ENCODE assay signal across 21 mouse cellular contexts in genomic region chr7:58224727-58225126, GRCm38 (mm10).
"Had no signal": no experiment of that assay in that cellular context is flagged by ENCODE, and none has a peak within 500 bp of the region (broad histone marks: within the 10 kb centered on the region; RNA-seq: fewer than 3 reads in every experiment).

No protein-coding gene starts in this region.

- H3K27me3 ChIP-seq: liver, embryonic 15.5 days; lung, embryonic 15.5 days; megakaryocyte, embryonic 14.5 days; midbrain, embryonic 13.5 days; midbrain, embryonic 15.5 days; neural tube, embryonic 12.5 days; stomach, embryonic 15.5 days had no signal

- H3K9me3 ChIP-seq: liver, embryonic 15.5 days; lung, embryonic 15.5 days; midbrain, embryonic 13.5 days; midbrain, embryonic 15.5 days; neural tube, embryonic 12.5 days; stomach, embryonic 15.5 days had no signal

- DNase-seq: liver, postnatal 0 days; lung, adult 2 months; lung, postnatal 14 days; lung, postnatal 36 days; retina, postnatal 1 day; right cerebral cortex, adult 18-20 months; right cerebral cortex, postnatal 25 days; right cerebral cortex, postnatal 4 days; spleen, adult 18-20 months; thymus, adult 2 months; thymus, postnatal 25 days; thymus, postnatal 4 days had no signal

- H3K4me3 ChIP-seq: liver, embryonic 15.5 days; lung, embryonic 15.5 days; megakaryocyte, embryonic 14.5 days; midbrain, embryonic 13.5 days; midbrain, embryonic 15.5 days; neural tube, embryonic 12.5 days; stomach, embryonic 15.5 days had no signal

- H3K4me1 ChIP-seq: liver, embryonic 15.5 days; lung, embryonic 15.5 days; megakaryocyte, embryonic 14.5 days; midbrain, embryonic 13.5 days; midbrain, embryonic 15.5 days; neural tube, embryonic 12.5 days; stomach, embryonic 15.5 days had no signal

- H3K27ac ChIP-seq: liver, embryonic 15.5 days; lung, embryonic 15.5 days; macrophage; midbrain, embryonic 13.5 days; midbrain, embryonic 15.5 days; neural tube, embryonic 12.5 days; stomach, embryonic 15.5 days; stomach, postnatal 0 days had no signal

- H3K9ac ChIP-seq: liver, embryonic 15.5 days; liver, postnatal 0 days; lung, embryonic 15.5 days; midbrain, embryonic 13.5 days; midbrain, embryonic 15.5 days; neural tube, embryonic 12.5 days; stomach, embryonic 15.5 days had no signal

- H3K36me3 ChIP-seq: liver, embryonic 15.5 days; lung, embryonic 15.5 days; midbrain, embryonic 13.5 days; midbrain, embryonic 15.5 days; neural tube, embryonic 12.5 days; stomach, embryonic 15.5 days had no signal
